Mouse (Mus musculus): ENCODE measurements around the gene H2al1n.
"Not testable (repeated sequence)": the region's sequence is repeated elsewhere in the genome, so short reads cannot be mapped to it uniquely, and the experiment has no call there.

The H2al1n gene

DNA sequence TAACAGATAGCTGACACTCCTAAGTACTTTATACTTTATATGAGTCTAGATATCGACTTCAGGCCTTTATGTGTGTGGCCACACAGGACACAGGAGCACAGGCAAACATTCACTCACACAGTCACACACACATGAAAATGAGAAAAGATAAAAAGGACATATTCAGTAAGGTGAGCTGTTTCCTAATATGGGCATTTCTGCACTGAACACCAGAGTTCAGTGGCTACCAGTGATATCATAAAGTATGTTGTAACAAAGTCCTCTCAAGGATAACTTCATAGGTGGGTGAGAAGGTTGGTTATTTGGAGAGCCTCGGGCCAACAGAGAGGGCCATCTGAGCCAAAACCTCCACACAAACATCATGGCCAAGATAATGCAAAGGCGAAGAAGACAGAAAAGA, at the start of gene H2al1n:
TSS of gene H2al1n (plus strand) at position 301 of the 400 bp plus-strand sequence.
- not testable (repeated sequence) for DNase-seq (ENCODE audit: low spot score in 2 of 2)

DNA sequence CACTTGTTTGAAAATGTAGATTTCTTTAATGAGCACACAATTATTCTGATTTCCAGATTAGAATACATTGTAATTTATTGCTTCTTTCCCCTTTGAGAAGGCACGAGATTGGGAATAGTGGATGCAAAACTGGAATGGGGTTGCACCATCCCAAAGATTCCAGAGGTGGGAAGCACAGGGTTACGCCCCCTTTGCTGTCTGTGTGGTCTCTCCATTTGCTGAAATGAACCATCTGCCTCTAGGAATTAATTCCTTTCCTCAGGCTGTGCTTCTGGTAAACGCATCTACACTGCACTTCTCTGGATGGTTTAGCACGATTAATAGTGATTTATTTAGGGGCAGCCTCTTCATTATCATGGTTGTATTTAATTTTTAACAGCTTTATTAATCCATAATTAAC, 11.7 kb upstream of the H2al1n start:
- DNase-seq (ENCODE audit: low spot score in 2 of 2), result no peak

DNA sequence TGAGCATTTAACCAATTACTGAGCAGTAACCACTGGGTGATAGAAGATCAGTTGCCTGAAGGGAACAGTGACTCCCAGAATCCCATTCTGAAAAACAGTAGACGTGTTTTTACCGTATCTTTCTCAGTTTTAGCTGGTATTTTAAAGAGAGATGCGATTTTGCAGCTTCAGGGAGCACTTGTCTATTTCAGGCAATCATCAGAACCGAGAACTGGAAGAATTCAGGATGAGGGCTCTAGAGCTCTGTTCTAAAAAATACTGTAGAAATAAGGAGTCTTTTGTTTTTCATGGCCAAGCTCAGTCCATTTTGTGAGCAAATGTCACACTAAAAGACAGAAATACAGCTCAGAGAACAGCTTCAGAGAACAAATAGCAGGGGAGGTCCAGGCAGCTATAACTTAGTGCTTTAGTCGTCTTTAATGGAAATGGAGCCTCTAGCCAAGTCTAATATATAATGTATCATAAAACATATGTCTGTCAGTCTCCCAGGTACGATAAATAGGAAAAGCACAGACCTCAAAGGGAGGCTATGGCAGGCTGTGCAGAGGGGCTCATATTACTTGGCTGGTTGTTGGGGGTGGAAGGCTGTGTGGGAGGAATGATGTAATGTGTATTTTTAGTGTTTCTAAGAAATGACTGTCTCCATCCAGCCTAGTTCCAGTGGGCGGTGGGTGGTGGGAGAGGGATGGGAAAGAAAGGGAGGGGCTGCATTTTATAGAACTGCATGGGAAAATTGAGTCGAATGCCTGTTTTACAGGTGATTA, 4.7 kb upstream of the H2al1n start:
- no peak for DNase-seq (ENCODE audit: low spot score in 2 of 2)

DNA sequence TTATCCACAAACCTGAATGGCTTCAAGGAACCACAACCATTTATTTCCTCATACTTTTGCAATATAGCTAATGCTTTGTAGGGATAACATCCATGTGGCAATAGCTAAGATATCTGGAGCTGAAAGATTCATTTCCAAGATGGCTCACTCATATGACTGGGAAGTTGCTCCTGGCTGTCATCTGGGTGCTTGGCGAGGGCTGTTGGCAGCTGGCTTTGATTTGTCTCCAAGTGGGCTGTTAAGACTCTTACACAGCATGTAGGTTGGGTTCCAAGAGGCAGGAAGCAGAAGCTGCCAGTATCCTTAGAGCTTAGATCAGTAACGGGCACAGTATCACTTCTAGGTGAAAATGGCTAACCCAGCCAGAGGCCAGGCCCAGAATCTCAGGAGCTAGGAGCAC, 18.3 kb downstream of the H2al1n start:
- no peak for DNase-seq (ENCODE audit: low spot score in 2 of 2)

DNA sequence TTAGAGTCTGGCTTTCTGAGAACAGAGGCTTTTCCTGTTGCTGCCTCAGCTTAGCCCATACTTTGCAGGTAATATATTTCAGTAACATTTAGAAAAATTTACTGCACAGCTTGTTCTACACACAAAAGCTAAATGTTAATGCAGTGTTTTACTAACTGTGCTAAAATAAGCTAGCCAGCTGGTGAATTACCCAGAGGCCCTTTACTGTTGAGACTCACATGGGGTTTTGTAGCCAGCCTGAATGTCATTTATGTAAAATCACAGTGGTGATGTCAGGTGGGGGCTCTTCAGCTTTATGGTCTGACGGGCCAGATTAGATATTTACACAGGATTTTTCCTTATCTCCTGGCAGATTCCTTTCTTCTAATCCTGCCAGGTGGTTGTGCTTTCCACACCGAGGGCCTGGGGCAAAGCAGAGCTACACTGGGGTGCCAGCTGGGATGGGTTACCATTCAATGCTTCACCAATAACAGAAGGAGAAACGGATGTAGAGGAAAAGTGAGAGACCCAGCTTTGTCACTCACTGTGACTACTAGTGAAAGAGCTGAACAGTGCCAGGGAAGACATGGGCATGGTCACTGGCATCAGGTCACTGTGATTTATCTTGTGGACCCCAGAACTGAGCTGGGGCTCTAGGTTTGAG, 48.8 kb downstream of the H2al1n start:
- no peak for DNase-seq (ENCODE audit: low spot score in 2 of 2)

Data from frontal cortex, postnatal 25 days (tissue).